Mouse (Mus musculus) lung, embryonic 14.5 days (tissue): ENCODE measurements around the gene Spint3. TPM values are rescaled to one million over a fixed set of nuclear protein-coding genes. Genes with fewer than 3 reads are reported as not detected.
A peak's percentile ranks its signal among the peaks of the same experiment; 100 is the strongest.
"Not testable (repeated sequence)": the region's sequence is repeated elsewhere in the genome, so short reads cannot be mapped to it uniquely, and the experiment has no call there.

Experiments
- ATAC-seq: fragments of 200-750 bp; cut with Nextera tagmentation; 2 replicates; pipeline ENCODE4 v1.8.0; 2017; ENCODE audit warnings: mild to moderate bottlenecking, moderate TSS enrichment, moderate library complexity; ENCODE audit not compliant: insufficient read depth
- DNase-seq: peaks from one replicate; pipeline ENCODE4 v3.0.0-alpha.2; 2015
- H3K27ac ChIP-seq: fragments of 300-500 bp; sonication (generic); 2 replicates; pipeline ENCODE4 v1.5.1; 2014; ENCODE audit warnings: low read depth, mild to moderate bottlenecking, moderate library complexity
- H3K27me3 ChIP-seq: fragments of 300-500 bp; sonication (generic); 2 replicates; pipeline ENCODE4 v1.6.1; 2014; ENCODE audit warnings: low read length, control low read depth; ENCODE audit not compliant: insufficient read depth
- H3K36me3 ChIP-seq: fragments of 300-500 bp; sonication (generic); 2 replicates; pipeline ENCODE4 v1.6.1; 2014; ENCODE audit warnings: control low read depth; ENCODE audit not compliant: insufficient read depth
- H3K4me1 ChIP-seq: fragments of 300-500 bp; sonication (generic); 2 replicates; pipeline ENCODE4 v1.6.1; 2014; ENCODE audit warnings: antibody characterized with exemption, control low read depth; ENCODE audit not compliant: insufficient read depth
- H3K4me2 ChIP-seq: fragments of 300-500 bp; sonication (generic); 2 replicates; pipeline ENCODE4 v1.6.1; 2014; ENCODE audit warnings: mild to moderate bottlenecking
- H3K4me3 ChIP-seq: fragments of 300-500 bp; sonication (generic); 2 replicates; pipeline ENCODE4 v1.5.1; 2014; ENCODE audit warnings: low read depth, low read length
- H3K9ac ChIP-seq: fragments of 300-500 bp; sonication (generic); 2 replicates; pipeline ENCODE4 v1.6.1; 2014
- H3K9me3 ChIP-seq: fragments of 300-500 bp; sonication (generic); 2 replicates; pipeline ENCODE4 v1.6.1; 2016; ENCODE audit warnings: low read depth, low read length, control low read depth
- CTCF ChIP-seq: IDR thresholded peaks from 2 replicates; pipeline ENCODE4 v1.5.1; 2016; ENCODE audit warnings: antibody characterized with exemption, low read depth
- WGBS: fragments of 180-500 bp; shearing (Covaris S2); extraction: QIAGEN DNeasy Blood & Tissue Kit; methylation state at CpG from one replicate; pipeline ENCODE4 v1.1.7; 2014; 5-methylcytosine and 5-hydroxymethylcytosine counted together
- polyA plus RNA-seq: library from polyadenylated mRNA; unstranded; fragments of >200 nt; fragmentation: Nextera tagmentation; extraction: Ambion mirVana; gene quantifications from 2 replicates; pipeline ENCODE4 v1.2.1, GENCODE M21; 2014

The Spint3 gene
- polyA plus RNA-seq: not detected in 2 replicates

GRCm38 (mm10) chr2:164573359-164573758 lies at the start of gene Spint3:
Spint3 (minus strand) TSS chr2:164573459.
- not testable (repeated sequence) for H3K9me3 ChIP-seq, DNase-seq
- 77% methylated on average over 6 of the region's 6 CpGs for WGBS

GRCm38 (mm10) chr2:164621775-164622174 lies 48.5 kb upstream of the Spint3 start:
- H3K4me2 ChIP-seq: no peak overlapping the region

More at GRCm38 (mm10) chr2:164573359-164573758, at the start of gene Spint3:
- not testable (repeated sequence) for H3K4me3 ChIP-seq, H3K9ac ChIP-seq, H3K4me2 ChIP-seq, H3K4me1 ChIP-seq, ATAC-seq, H3K36me3 ChIP-seq, H3K27me3 ChIP-seq, H3K27ac ChIP-seq

GRCm38 (mm10) chr2:164619050-164619449 lies 45.8 kb upstream of the Spint3 start:
- Histone ChIP-seq H3K9ac (no peak overlapping the region), H3K4me2 (no peak overlapping the region), H3K4me3 (no peak overlapping the region), H3K27me3 (no peaks in the 10 kb centered on the region), H3K27ac (no peak overlapping the region), H3K4me1 (no peaks in the 10 kb centered on the region), H3K36me3 (no peaks in the 10 kb centered on the region), H3K9me3 (no peaks in the 10 kb centered on the region)
- no peak for ATAC-seq
- 56% methylated on average over 5 of the region's 5 CpGs for WGBS
- no peak for TF ChIP-seq CTCF
- no peak for DNase-seq

More at GRCm38 (mm10) chr2:164621775-164622174, 48.5 kb upstream of the Spint3 start:
- Histone ChIP-seq H3K36me3 (no peaks in the 10 kb centered on the region), H3K9me3 (no peaks in the 10 kb centered on the region), H3K4me3 (no peak overlapping the region), H3K27me3 (no peaks in the 10 kb centered on the region), H3K9ac (no peak overlapping the region), H3K4me1 (no peaks in the 10 kb centered on the region), H3K27ac (no peak overlapping the region)
- 82% methylated on average over 4 of the region's 4 CpGs for WGBS
- ATAC-seq (no peak), DNase-seq (no peak)
- TF ChIP-seq CTCF: 0 out of 2 replicates have a peak, but pooled peaks have one; percentile 19

GRCm38 (mm10) chr2:164615386-164615785 lies 42.1 kb upstream of the Spint3 start:
- no peaks in the 10 kb centered on the region for H3K4me1 ChIP-seq
- no peak overlapping the region for H3K4me3 ChIP-seq
- H3K27ac ChIP-seq: no peak overlapping the region
- no peak overlapping the region for H3K9ac ChIP-seq
- H3K36me3 ChIP-seq: no peaks in the 10 kb centered on the region
- no peak overlapping the region for H3K4me2 ChIP-seq
- DNase-seq (no peak), ATAC-seq (no peak)
- WGBS: 75% methylated on average over 3 of the region's 3 CpGs
- no peaks in the 10 kb centered on the region for H3K9me3 ChIP-seq
- H3K27me3 ChIP-seq: no peaks in the 10 kb centered on the region
- no peak for TF ChIP-seq CTCF

GRCm38 (mm10) chr2:164613471-164613870 lies 40.2 kb upstream of the Spint3 start, which contains the start of the genes Wfdc6b and Wfdc8:
Wfdc6b (plus strand) TSS chr2:164613522.
Wfdc8 (minus strand) TSS chr2:164613626.
- not testable (repeated sequence) for H3K4me1 ChIP-seq, H3K9ac ChIP-seq, H3K36me3 ChIP-seq, H3K27me3 ChIP-seq, H3K4me3 ChIP-seq, H3K4me2 ChIP-seq, ATAC-seq, H3K9me3 ChIP-seq, H3K27ac ChIP-seq
- peak; percentile 32 for DNase-seq
- WGBS: 42% methylated on average over 8 of the region's 8 CpGs

GRCm38 (mm10) chr2:164608781-164609180 lies 35.5 kb upstream of the Spint3 start:
- no peak for DNase-seq
- Histone ChIP-seq H3K27me3 (no peaks in the 10 kb centered on the region), H3K4me1 (no peaks in the 10 kb centered on the region), H3K27ac (no peak overlapping the region), H3K4me3 (no peak overlapping the region), H3K36me3 (no peaks in the 10 kb centered on the region), H3K9ac (no peak overlapping the region), H3K4me2 (no peak overlapping the region), H3K9me3 (no peaks in the 10 kb centered on the region)
- 68% methylated on average over 6 of the region's 6 CpGs for WGBS
- ATAC-seq: no peak
- TF ChIP-seq CTCF: no peak

GRCm38 (mm10) chr2:164604411-164604810 lies 31.2 kb upstream of the Spint3 start:
- WGBS: 88% methylated on average over 8 of the region's 8 CpGs
- TF ChIP-seq CTCF: no peak
- Histone ChIP-seq H3K4me3 (no peak overlapping the region), H3K9me3 (no peaks in the 10 kb centered on the region), H3K27me3 (no peaks in the 10 kb centered on the region), H3K9ac (no peak overlapping the region), H3K4me2 (no peak overlapping the region), H3K36me3 (no peaks in the 10 kb centered on the region), H3K4me1 (no peaks in the 10 kb centered on the region), H3K27ac (no peak overlapping the region)
- DNase-seq (no peak), ATAC-seq (no peak)

GRCm38 (mm10) chr2:164603482-164603881 lies 30.2 kb upstream of the Spint3 start:
- TF ChIP-seq CTCF: peak; percentile 19; the same call in 1 of the 2 replicates
- no peak for ATAC-seq
- 80% methylated on average over 3 of the region's 3 CpGs for WGBS
- H3K27me3 ChIP-seq: no peaks in the 10 kb centered on the region
- no peaks in the 10 kb centered on the region for H3K9me3 ChIP-seq
- H3K4me1 ChIP-seq: no peaks in the 10 kb centered on the region
- H3K27ac ChIP-seq: no peak overlapping the region
- no peak overlapping the region for H3K4me3 ChIP-seq
- H3K36me3 ChIP-seq: no peaks in the 10 kb centered on the region
- no peak for DNase-seq
- no peak overlapping the region for H3K9ac ChIP-seq
- no peak overlapping the region for H3K4me2 ChIP-seq
